Mouse (Mus musculus) E14TG2a.4 (cell line): ENCODE measurements at regions not wholly inside any gene's neighbourhood (a gene's known extent, or its start where the extent isn't known, plus 50 kb on each side); places are given as distances from the start of the nearest gene placed in this dataset.

ENCODE experiments used
- CTCF ChIP-seq: conservative IDR thresholded peaks from 2 replicates; pipeline ENCODE4 v1.5.1; 2014; ENCODE audit warnings: low read length
- NANOG ChIP-seq: IDR thresholded peaks from 2 replicates; pipeline ENCODE4 v1.6.1; 2014; ENCODE audit warnings: borderline replicate concordance, low read length, mixed read lengths

GRCm38 (mm10) chr8:30533501-30533870 is 2895.0 kb upstream of the 5930422O12Rik start:
- TF ChIP-seq CTCF (no peak), NANOG (no peak)
